Mouse (Mus musculus): Measurements from ENCODE around the gene Nhs. TPM values are rescaled to one million over a fixed set of nuclear protein-coding genes. Genes with fewer than 3 reads are reported as not detected.

Nhs gene
- polyA plus RNA-seq, 1 experiment: 0.67 TPM

DNA sequence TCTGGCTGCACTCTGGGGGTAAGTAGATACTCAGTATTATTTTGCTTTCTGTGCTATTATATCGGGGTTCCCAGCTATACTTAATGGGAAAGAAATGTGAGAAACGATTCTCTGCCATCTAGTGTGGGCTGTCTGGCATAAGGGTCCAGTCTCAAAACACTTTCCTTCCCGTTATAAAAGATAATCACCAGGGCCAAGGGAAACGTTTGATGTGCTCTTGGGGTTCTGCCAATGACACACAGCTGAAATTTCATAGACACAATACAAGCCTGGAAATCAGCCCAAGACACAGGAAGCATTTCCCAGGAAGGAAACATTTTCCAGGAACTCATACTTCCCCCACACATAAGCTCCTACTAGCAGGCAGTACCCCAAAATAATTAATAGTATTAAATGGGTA, 61.2 kb downstream of the Nhs start:
- TF ChIP-seq POLR2A (IDR thresholded peaks at IDR 0.05; ENCODE audit: borderline replicate concordance, control insufficient read depth, low read depth, low read length) (no peak), CTCF (IDR thresholded peaks at IDR 0.05; ENCODE audit: control insufficient read depth, insufficient read depth, low read length) (no peak)
- H3K4me1 ChIP-seq (ENCODE audit: control insufficient read depth, insufficient read depth, low read length): no peaks in the 10 kb centered on the region
- H3K4me3 ChIP-seq (replicated peaks; ENCODE audit: control insufficient read depth, low read depth, low read length): no peak overlapping the region
- no peak overlapping the region for H3K27ac ChIP-seq (ENCODE audit: control insufficient read depth, insufficient read depth, low read depth, low read length, poor library complexity)
- 71% methylated on average over 4 of the region's 4 CpGs for WGBS

DNA sequence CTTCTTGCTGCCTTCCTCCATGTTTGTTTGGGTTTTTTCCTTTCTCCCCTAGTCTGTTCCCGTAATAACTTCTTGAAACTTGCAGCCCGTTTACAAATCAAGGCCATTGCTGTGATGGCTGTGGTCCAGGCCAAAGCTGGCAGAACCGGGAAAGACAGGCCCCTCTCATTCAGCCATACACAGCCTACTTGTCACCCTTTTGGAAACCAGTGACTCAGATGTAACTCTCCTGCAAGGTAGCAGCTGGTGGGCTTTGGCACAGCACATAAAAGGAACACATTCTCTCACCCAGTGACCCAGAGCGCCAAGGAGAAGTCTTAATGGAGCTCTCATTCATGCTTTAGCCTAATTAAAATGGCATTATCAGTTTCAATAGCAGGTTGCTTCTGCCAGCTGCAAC, 72.2 kb downstream of the Nhs start:
- Histone ChIP-seq H3K27ac (ENCODE audit: control insufficient read depth, insufficient read depth, low read depth, low read length, poor library complexity) (no peak overlapping the region), H3K4me3 (replicated peaks; ENCODE audit: control insufficient read depth, low read depth, low read length) (no peak overlapping the region), H3K4me1 (ENCODE audit: control insufficient read depth, insufficient read depth, low read length) (no peaks in the 10 kb centered on the region)
- WGBS: 78% methylated on average over 4 of the region's 4 CpGs
- TF ChIP-seq CTCF (IDR thresholded peaks at IDR 0.05; ENCODE audit: control insufficient read depth, insufficient read depth, low read length) (no peak), POLR2A (IDR thresholded peaks at IDR 0.05; ENCODE audit: borderline replicate concordance, control insufficient read depth, low read depth, low read length) (no peak)

DNA sequence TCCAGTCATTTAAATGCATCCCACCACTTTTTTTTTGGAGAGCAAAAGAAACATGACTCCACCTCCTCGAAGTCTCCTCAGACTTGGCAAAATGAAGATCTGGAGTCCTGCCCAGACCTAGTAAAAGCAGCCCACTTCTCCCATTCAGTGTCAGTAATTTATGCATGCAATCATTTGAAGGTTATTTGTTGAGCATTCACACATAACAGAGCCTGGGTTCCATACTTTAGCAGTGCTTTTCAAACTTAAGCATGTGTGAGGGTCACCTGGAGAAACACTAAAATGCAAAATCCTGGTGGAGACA, 73.7 kb downstream of the Nhs start:
- 77% methylated on average over 1 of the region's 1 CpGs for WGBS
- no peak overlapping the region for H3K27ac ChIP-seq (ENCODE audit: control insufficient read depth, insufficient read depth, low read depth, low read length, poor library complexity)
- no peaks in the 10 kb centered on the region for H3K4me1 ChIP-seq (ENCODE audit: control insufficient read depth, insufficient read depth, low read length)
- TF ChIP-seq CTCF (IDR thresholded peaks at IDR 0.05; ENCODE audit: control insufficient read depth, insufficient read depth, low read length) (no peak), POLR2A (IDR thresholded peaks at IDR 0.05; ENCODE audit: borderline replicate concordance, control insufficient read depth, low read depth, low read length) (no peak)
- H3K4me3 ChIP-seq (replicated peaks; ENCODE audit: control insufficient read depth, low read depth, low read length): no peak overlapping the region

DNA sequence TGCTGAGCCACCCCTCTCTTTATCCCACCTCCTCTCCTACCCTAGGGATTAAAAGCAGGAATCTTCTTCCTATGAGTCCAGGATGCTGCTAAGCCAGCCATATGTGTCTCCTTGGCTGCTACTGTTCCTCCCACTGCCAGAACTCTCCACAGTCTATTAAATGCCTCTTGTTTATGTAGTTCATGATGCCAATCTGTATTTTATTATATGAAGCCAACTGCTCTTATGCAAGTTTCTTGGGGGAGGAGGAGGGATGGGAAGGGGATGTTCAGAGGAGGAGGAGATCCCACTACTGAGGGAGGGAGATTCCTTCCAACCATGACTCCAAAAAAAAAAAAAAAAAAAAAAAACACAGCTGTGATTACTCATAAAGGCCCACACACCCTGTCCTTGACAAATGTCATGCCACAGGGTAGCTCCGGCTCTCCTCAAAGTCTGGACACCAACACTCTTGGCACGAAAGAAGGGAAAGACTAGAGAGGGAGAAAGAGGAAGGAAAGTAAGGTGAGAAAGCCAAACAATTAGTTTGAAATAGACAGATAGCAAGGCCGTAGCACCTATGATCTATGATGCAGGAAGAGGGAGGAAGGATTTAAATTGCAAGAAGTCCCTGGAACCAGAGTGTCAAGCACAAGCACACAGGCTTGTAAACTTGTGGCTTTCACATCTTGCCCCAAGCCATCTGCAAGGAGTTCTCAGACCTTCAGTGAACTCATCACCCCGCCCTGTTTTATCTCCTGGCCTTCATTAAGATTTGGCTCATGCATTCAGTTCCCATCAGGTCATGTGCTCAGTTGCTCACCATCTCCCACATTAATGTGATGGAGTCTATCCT, 74.3 kb downstream of the Nhs start:
- TF ChIP-seq CTCF (IDR thresholded peaks at IDR 0.05; ENCODE audit: control insufficient read depth, insufficient read depth, low read length): no peak
- no peak for TF ChIP-seq POLR2A (IDR thresholded peaks at IDR 0.05; ENCODE audit: borderline replicate concordance, control insufficient read depth, low read depth, low read length)
- Histone ChIP-seq H3K27ac (ENCODE audit: control insufficient read depth, insufficient read depth, low read depth, low read length, poor library complexity) (no peak overlapping the region), H3K4me1 (ENCODE audit: control insufficient read depth, insufficient read depth, low read length) (no peaks in the 10 kb centered on the region), H3K4me3 (replicated peaks; ENCODE audit: control insufficient read depth, low read depth, low read length) (no peak overlapping the region)
- WGBS: 75% methylated on average over 4 of the region's 4 CpGs

DNA sequence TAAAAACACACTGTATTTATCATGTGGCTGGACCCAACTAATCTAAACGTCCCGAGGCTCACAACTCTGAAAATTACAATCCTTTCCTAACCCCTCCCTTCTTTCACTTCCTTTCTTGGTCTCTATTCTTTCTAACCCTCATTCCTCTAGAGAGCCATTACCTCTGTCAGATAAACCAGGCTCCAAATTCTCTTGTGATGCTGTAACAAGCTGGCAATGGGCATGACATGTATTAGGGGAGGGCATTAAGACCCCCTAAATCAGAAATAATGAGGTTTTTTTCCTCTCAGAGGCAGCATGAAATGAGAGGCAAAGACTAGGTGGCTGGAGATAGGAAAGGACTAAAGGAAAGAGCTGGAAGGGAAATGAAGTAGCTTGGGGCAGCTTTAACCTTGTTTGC, 96.4 kb downstream of the Nhs start:
- Histone ChIP-seq H3K4me1 (ENCODE audit: control insufficient read depth, insufficient read depth, low read length) (no peaks in the 10 kb centered on the region), H3K4me3 (replicated peaks; ENCODE audit: control insufficient read depth, low read depth, low read length) (no peak overlapping the region), H3K27ac (ENCODE audit: control insufficient read depth, insufficient read depth, low read depth, low read length, poor library complexity) (no peak overlapping the region)
- 40% methylated on average over 2 of the region's 2 CpGs for WGBS
- TF ChIP-seq CTCF (IDR thresholded peaks at IDR 0.05; ENCODE audit: control insufficient read depth, insufficient read depth, low read length) (no peak), POLR2A (IDR thresholded peaks at IDR 0.05; ENCODE audit: borderline replicate concordance, control insufficient read depth, low read depth, low read length) (no peak)

DNA sequence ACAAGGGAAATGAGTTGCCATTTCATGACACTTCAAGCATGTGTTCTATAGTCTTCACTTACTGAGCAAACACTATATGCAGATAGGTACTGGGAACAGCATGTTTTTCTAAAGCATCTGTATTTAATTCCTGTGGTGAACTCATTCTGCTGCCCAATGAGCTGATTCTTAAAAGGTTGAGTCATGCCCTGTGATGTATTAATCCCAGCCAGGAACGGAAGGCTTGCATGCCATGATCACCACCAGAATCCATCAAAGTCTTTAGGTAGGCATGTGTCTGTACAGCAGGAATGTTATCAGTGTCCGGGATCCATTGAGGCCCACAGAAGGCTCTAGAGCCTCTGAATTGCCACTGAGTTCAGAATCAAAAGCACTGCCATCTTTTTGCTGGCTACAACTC, 103.9 kb downstream of the Nhs start:
- no peak for TF ChIP-seq POLR2A (IDR thresholded peaks at IDR 0.05; ENCODE audit: borderline replicate concordance, control insufficient read depth, low read depth, low read length)
- no peak for TF ChIP-seq CTCF (IDR thresholded peaks at IDR 0.05; ENCODE audit: control insufficient read depth, insufficient read depth, low read length)
- Histone ChIP-seq H3K4me1 (ENCODE audit: control insufficient read depth, insufficient read depth, low read length) (no peaks in the 10 kb centered on the region), H3K4me3 (replicated peaks; ENCODE audit: control insufficient read depth, low read depth, low read length) (no peak overlapping the region), H3K27ac (ENCODE audit: control insufficient read depth, insufficient read depth, low read depth, low read length, poor library complexity) (no peak overlapping the region)
- WGBS: 74% methylated on average over 2 of the region's 2 CpGs

DNA sequence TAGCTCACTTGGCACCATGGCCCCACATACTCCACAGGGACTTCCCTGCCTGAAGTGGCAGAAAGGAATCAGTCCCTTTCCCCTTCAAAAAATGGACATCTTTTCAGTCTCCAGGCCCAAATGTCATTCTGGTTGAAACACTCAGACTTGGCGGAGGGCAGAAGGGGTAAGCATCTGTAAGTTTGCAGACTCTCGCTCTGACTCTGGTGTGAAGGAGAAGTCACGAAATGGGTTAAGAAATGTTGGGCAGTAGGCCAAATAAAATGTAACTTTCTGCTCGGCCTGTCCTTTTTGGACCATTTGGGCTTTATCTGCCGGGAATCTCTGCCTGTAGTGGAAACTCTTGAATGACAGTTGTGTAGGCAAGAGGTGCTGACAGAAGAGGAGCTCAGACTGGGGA, 106.0 kb downstream of the Nhs start:
- Histone ChIP-seq H3K27ac (ENCODE audit: control insufficient read depth, insufficient read depth, low read depth, low read length, poor library complexity) (no peak overlapping the region), H3K4me1 (ENCODE audit: control insufficient read depth, insufficient read depth, low read length) (no peaks in the 10 kb centered on the region), H3K4me3 (replicated peaks; ENCODE audit: control insufficient read depth, low read depth, low read length) (no peak overlapping the region)
- TF ChIP-seq POLR2A (IDR thresholded peaks at IDR 0.05; ENCODE audit: borderline replicate concordance, control insufficient read depth, low read depth, low read length) (no peak), CTCF (IDR thresholded peaks at IDR 0.05; ENCODE audit: control insufficient read depth, insufficient read depth, low read length) (no peak)
- 42% methylated on average over 5 of the region's 5 CpGs for WGBS

DNA sequence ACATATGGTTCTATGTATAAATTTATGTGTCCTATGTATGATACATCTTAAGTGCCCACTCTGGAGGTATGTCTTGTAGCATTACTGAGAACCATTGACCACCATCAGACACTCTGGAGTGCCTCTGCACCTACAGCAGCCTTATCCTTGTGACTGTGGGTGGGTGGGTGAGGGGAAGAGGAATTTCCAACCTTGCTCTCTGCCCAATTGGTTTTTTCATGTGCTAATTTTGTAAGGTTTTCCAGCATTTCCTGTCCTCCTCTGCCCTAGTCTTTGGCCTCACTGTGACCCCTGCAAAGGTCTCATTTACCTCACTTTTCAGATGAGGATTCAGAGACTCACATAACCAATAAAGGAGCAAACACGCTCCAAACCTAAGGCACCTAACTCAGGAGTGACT, 107.0 kb downstream of the Nhs start:
- no peak overlapping the region for H3K27ac ChIP-seq (ENCODE audit: control insufficient read depth, insufficient read depth, low read depth, low read length, poor library complexity)
- TF ChIP-seq POLR2A (IDR thresholded peaks at IDR 0.05; ENCODE audit: borderline replicate concordance, control insufficient read depth, low read depth, low read length) (no peak), CTCF (IDR thresholded peaks at IDR 0.05; ENCODE audit: control insufficient read depth, insufficient read depth, low read length) (no peak)
- no peak overlapping the region for H3K4me3 ChIP-seq (replicated peaks; ENCODE audit: control insufficient read depth, low read depth, low read length)
- WGBS: 72% methylated on average over 1 of the region's 1 CpGs
- no peaks in the 10 kb centered on the region for H3K4me1 ChIP-seq (ENCODE audit: control insufficient read depth, insufficient read depth, low read length)

DNA sequence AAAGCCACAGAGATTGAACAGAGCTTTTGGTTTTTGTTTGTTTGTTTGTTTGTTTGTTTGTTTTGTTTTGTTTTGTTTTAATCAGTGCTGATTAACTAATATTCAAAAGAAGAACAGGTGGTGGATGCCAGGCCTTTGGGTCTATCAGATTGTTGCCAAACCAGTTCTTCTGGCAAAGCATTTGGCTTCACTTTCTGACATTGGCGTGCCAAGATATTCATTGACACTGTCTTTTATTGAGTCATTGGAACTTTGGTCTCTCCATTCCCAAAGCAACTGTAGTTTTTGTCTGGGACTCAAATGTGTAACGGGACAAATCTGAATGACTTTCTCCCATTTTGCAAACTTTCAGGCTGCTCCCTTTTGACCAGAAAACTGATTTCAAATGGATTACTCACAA, 109.9 kb downstream of the Nhs start:
- 70% methylated on average over 2 of the region's 2 CpGs for WGBS
- Histone ChIP-seq H3K4me3 (replicated peaks; ENCODE audit: control insufficient read depth, low read depth, low read length) (no peak overlapping the region), H3K4me1 (ENCODE audit: control insufficient read depth, insufficient read depth, low read length) (no peaks in the 10 kb centered on the region), H3K27ac (ENCODE audit: control insufficient read depth, insufficient read depth, low read depth, low read length, poor library complexity) (no peak overlapping the region)
- TF ChIP-seq POLR2A (IDR thresholded peaks at IDR 0.05; ENCODE audit: borderline replicate concordance, control insufficient read depth, low read depth, low read length) (no peak), CTCF (IDR thresholded peaks at IDR 0.05; ENCODE audit: control insufficient read depth, insufficient read depth, low read length) (no peak)

All from bone marrow, adult 2 months (tissue).